Mouse (Mus musculus) limb, embryonic 12.5 days (tissue): ENCODE data around the gene 1700016K19Rik. TPM values are rescaled to one million over a fixed set of nuclear protein-coding genes. Genes with fewer than 3 reads are reported as not detected.

ENCODE experiments used
- ATAC-seq: fragments of 200-750 bp; cut with Nextera tagmentation; 2 replicates; pipeline ENCODE4 v1.8.0; 2017; ENCODE audit warnings: low read depth, moderate TSS enrichment; ENCODE audit not compliant: insufficient number of reproducible peaks, insufficient read depth, low FRiP score, low TSS enrichment
- H3K27ac ChIP-seq: fragments of 300-500 bp; sonication (generic); 2 replicates; pipeline ENCODE4 v1.5.1; 2016; ENCODE audit warnings: mild to moderate bottlenecking, moderate library complexity
- H3K27me3 ChIP-seq: fragments of 300-500 bp; sonication (generic); 2 replicates; pipeline ENCODE4 v1.6.1; 2016; ENCODE audit warnings: mild to moderate bottlenecking, moderate library complexity
- H3K36me3 ChIP-seq: fragments of 300-500 bp; sonication (generic); 2 replicates; pipeline ENCODE4 v1.6.1; 2016; ENCODE audit warnings: mild to moderate bottlenecking, moderate library complexity
- H3K4me1 ChIP-seq: fragments of 300-500 bp; sonication (generic); replicated peaks from 2 replicates; pipeline ENCODE4 v1.6.1; 2016
- H3K4me2 ChIP-seq: fragments of 300-500 bp; sonication (generic); 2 replicates; pipeline ENCODE4 v1.6.1; 2016; ENCODE audit warnings: mild to moderate bottlenecking, moderate library complexity
- H3K4me3 ChIP-seq: fragments of 300-500 bp; sonication (generic); replicated peaks from 2 replicates; pipeline ENCODE4 v1.5.1; 2016; ENCODE audit warnings: mild to moderate bottlenecking
- H3K9ac ChIP-seq: fragments of 300-500 bp; sonication (generic); replicated peaks from 2 replicates; pipeline ENCODE4 v1.6.1; 2016; ENCODE audit warnings: mild to moderate bottlenecking, moderate library complexity
- H3K9me3 ChIP-seq: fragments of 300-500 bp; sonication (generic); 2 replicates; pipeline ENCODE4 v1.6.1; 2016; ENCODE audit warnings: mild to moderate bottlenecking, moderate library complexity
- WGBS: fragments of 180-500 bp; shearing (Covaris S2); methylation state at CpG from one replicate; pipeline ENCODE4 v1.1.7; 2016; 5-methylcytosine and 5-hydroxymethylcytosine counted together
- polyA plus RNA-seq: library from polyadenylated mRNA; unstranded; fragments of >200 nt; fragmentation: Nextera tagmentation; extraction: Ambion mirVana; gene quantifications from 2 replicates; pipeline ENCODE4 v1.2.1, GENCODE M21; 2016

Gene 1700016K19Rik
- polyA plus RNA-seq, 1 experiment from 2014 or later, result 0.23 TPM

DNA sequence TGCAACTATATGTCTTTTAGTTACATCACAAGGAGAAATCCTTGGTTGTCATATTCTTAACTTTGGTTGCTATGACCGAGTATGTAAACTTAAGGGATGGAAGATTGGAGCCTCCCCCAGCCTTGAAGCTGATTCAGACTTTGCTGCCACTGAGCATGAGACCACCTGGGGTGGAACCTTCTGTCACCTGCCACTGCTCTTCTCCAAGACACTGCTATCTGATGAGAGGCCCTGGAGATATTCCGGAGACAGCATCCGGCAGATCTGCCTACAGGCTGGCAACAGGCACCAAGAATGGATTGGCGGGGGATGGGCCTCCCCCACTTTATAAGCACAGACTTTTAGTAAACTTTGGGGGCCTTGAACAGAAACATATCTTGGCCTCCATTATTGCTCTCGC is 52.8 kb downstream of the 1700016K19Rik start:
- no peak overlapping the region for H3K9ac ChIP-seq
- H3K27me3 ChIP-seq, result no peaks in the 10 kb centered on the region
- no peaks in the 10 kb centered on the region for H3K36me3 ChIP-seq
- no peaks in the 10 kb centered on the region for H3K9me3 ChIP-seq
- H3K4me3 ChIP-seq, result no peak overlapping the region
- no peak overlapping the region for H3K27ac ChIP-seq
- peaks cover 6% of the 10 kb centered on the region for H3K4me1 ChIP-seq
- no peak for ATAC-seq
- H3K4me2 ChIP-seq, result no peak overlapping the region
- 85% methylated on average over 5 of the region's 5 CpGs for WGBS

Other genes with a start within 250 kb of the 1700016K19Rik start
- 0.59 and 0.79 TPM in 2 replicates for gene Doc2b, start 203.9 kb upstream of the 1700016K19Rik start, polyA plus RNA-seq
- 2.3 and 3.0 TPM in 2 replicates for gene Rph3al, start 61.5 kb upstream of the 1700016K19Rik start, polyA plus RNA-seq
- gene Rflnb, start 27.9 kb downstream of the 1700016K19Rik start, polyA plus RNA-seq, result 50.9 and 54.0 TPM in 2 replicates
- gene Vps53, start 179.7 kb downstream of the 1700016K19Rik start, polyA plus RNA-seq, result 39.1 and 43.4 TPM in 2 replicates
- 24.2 and 26.6 TPM in 2 replicates for gene Fam57a, start 179.8 kb downstream of the 1700016K19Rik start, polyA plus RNA-seq
- 0.95 and 1.0 TPM in 2 replicates for gene Dbil5, start 217.7 kb downstream of the 1700016K19Rik start, polyA plus RNA-seq
- 33.0 and 34.5 TPM in 2 replicates for gene Gemin4, start 217.8 kb downstream of the 1700016K19Rik start, polyA plus RNA-seq
- 23.0 and 23.9 TPM in 2 replicates for gene Mrm3, start 243.8 kb downstream of the 1700016K19Rik start, polyA plus RNA-seq
- gene Glod4, start 243.8 kb downstream of the 1700016K19Rik start, polyA plus RNA-seq, result 125 and 136 TPM in 2 replicates